Comparison of ENCODE assay signal across 8 mouse cellular contexts in genomic region chrX:143099044-143099754, GRCm38 (mm10). TPM values are rescaled to one million over a fixed set of nuclear protein-coding genes. Genes with fewer than 3 reads are reported as not detected.
DNase-seq lines count a peak whose midpoint lies in the region; ATAC-seq and TF ChIP-seq lines count a peak whose summit lies in the region.

Rtl9 (plus strand) TSS chrX:143099594.

- no peaks in the 10 kb centered on the region for H3K4me1 ChIP-seq in liver, postnatal 0 days (ENCODE audit: insufficient read depth)

- no peak for TF ChIP-seq EP300 in liver, postnatal 0 days (IDR thresholded peaks at IDR 0.05; ENCODE audit: low read depth)

- no peak within 1 kb of the TSS for H3K4me2 ChIP-seq in liver, postnatal 0 days (ENCODE audit: low read depth, low read length)

- DNase-seq in CD4-positive, CD25-positive, alpha-beta regulatory T cell, adult 2 months (ENCODE audit: low read depth, low spot score), result peak; percentile 9
- peak; percentile 24 to 28 for DNase-seq in left cerebral cortex, adult 18-20 months (ENCODE audit: low spot score in 2 of 2)
- DNase-seq in left cerebral cortex, postnatal 10 days (ENCODE audit: extremely low spot score in 1 of 2, low spot score in 2 of 2), result no peak
- peak; percentile 5 for DNase-seq in embryo, embryonic 11.5 days (ENCODE audit: low read depth, low spot score)
- no peak for DNase-seq in liver, postnatal 0 days
- DNase-seq in retina, postnatal 7 days (ENCODE audit: low read depth, low spot score), result peak; percentile 19
- no peak for DNase-seq in adrenal gland, postnatal 4 days (ENCODE audit: low spot score in 2 of 2)

- no peak within 1 kb of the TSS for H3K27ac ChIP-seq in liver, postnatal 0 days (ENCODE audit: low read depth)

- intact Hi-C loops in left cerebral cortex, postnatal 10 days (cut with DNase I), result loop anchor here (5.0 kb wide), 1 partner anchor 343 kb away; no protein-coding TSS in a partner anchor

- TF ChIP-seq CTCF in liver, postnatal 0 days (IDR thresholded peaks at IDR 0.05; ENCODE audit: low read depth), result peak; percentile 72

- H3K4me3 ChIP-seq in liver, postnatal 0 days (ENCODE audit: low read depth, low read length), result no peak within 1 kb of the TSS

- no peaks in the 10 kb centered on the region for H3K36me3 ChIP-seq in liver, postnatal 0 days (replicated peaks; ENCODE audit: insufficient read depth, low read length)

- H3K9me3 ChIP-seq in liver, postnatal 0 days (ENCODE audit: low read length), result no peaks in the 10 kb centered on the region

- 0 out of 2 replicates have a peak, but pooled peaks cover 10% of the 10 kb centered on the region for H3K27me3 ChIP-seq in liver, postnatal 0 days (ENCODE audit: insufficient read depth, low read length)

- no peak for ATAC-seq in CD4-positive, CD25-positive, alpha-beta regulatory T cell, adult 4 months
- ATAC-seq in liver, postnatal 0 days, result peak; percentile 56

- no peak within 1 kb of the TSS for H3K9ac ChIP-seq in liver, postnatal 0 days (replicated peaks)

- 89% methylated on average over 1 of the region's 1 CpGs for WGBS in liver, postnatal 0 days (ENCODE audit: insufficient replicate concordance)

RNA-seq across cellular contexts. Expression of gene Rtl9, which starts in this region (rescaled TPM):
- not detected for polyA plus RNA-seq in CD4-positive, CD25-positive, alpha-beta regulatory T cell, adult 4 months (2017; shearing (Covaris generic))
- under 1 TPM; 0.56 to 0.70 TPM for total RNA-seq in left cerebral cortex, adult 18-20 months (2021)
- total RNA-seq in left cerebral cortex, postnatal 10 days (2021), result 1 to 10 TPM; 2.2 to 2.7 TPM
- not detected in 2 replicates for polyA plus RNA-seq in liver, postnatal 0 days (2015; fragmentation: Nextera tagmentation; extraction: Ambion mirVana)
- total RNA-seq in adrenal gland, postnatal 4 days (2021), result 1 to 10 TPM; 1.2 to 1.4 TPM

Comparison
In these comparisons a context has a peak if more than half of its experiments do, and no peak if none do; other contexts are left out.
1. Peak in DNase-seq in left cerebral cortex, adult 18-20 months; RNA of the gene not detected or under 1 TPM.
2. Peak in ATAC-seq in liver, postnatal 0 days; RNA of the gene not detected or under 1 TPM.
3. DNase-seq: peak in CD4-positive, CD25-positive, alpha-beta regulatory T cell, adult 2 months (single experiment), embryo, embryonic 11.5 days (single experiment) and retina, postnatal 7 days (single experiment); none in left cerebral cortex, postnatal 10 days (0 of 2), liver, postnatal 0 days (single experiment) and adrenal gland, postnatal 4 days (0 of 2).